Mouse (Mus musculus): ENCODE measurements at regions not wholly inside any gene's neighbourhood (a gene's known extent, or its start where the extent isn't known, plus 50 kb on each side); places are given as distances from the start of the nearest gene placed in this dataset.

DNA sequence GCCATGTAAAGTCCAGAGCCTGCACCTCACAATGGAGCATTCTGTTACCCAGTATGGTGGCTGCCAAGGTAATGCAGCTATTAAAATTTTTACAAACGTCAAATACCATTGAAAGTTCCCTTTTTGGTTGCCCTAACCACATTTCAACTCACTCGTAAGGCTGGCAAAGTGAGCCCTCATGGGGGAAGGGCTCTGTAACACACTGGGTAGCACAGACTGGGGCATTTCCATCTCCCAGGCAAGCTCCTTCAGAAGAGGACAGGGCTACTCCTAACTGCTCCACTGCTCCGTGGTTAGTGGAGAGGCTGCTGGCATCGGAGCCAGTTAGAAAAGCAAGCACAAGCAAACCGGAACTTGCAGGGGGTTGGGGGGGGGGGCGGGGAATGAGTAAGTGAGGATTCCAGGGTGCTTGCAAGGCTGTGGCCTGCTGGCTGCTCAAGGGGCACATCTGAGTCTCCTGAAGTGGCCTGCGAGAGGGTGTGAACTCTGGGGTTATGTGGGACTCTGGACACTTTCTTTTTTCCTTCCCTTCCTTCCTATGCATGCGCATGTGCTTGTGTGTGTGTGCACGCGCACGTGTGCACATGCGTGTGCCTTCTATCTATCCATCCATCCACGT is 233.8 kb downstream of the Sox9 start:
- peak; percentile 84 for ATAC-seq (replicated peaks; ENCODE audit: low read depth, poor library complexity, severe bottlenecking)

DNA sequence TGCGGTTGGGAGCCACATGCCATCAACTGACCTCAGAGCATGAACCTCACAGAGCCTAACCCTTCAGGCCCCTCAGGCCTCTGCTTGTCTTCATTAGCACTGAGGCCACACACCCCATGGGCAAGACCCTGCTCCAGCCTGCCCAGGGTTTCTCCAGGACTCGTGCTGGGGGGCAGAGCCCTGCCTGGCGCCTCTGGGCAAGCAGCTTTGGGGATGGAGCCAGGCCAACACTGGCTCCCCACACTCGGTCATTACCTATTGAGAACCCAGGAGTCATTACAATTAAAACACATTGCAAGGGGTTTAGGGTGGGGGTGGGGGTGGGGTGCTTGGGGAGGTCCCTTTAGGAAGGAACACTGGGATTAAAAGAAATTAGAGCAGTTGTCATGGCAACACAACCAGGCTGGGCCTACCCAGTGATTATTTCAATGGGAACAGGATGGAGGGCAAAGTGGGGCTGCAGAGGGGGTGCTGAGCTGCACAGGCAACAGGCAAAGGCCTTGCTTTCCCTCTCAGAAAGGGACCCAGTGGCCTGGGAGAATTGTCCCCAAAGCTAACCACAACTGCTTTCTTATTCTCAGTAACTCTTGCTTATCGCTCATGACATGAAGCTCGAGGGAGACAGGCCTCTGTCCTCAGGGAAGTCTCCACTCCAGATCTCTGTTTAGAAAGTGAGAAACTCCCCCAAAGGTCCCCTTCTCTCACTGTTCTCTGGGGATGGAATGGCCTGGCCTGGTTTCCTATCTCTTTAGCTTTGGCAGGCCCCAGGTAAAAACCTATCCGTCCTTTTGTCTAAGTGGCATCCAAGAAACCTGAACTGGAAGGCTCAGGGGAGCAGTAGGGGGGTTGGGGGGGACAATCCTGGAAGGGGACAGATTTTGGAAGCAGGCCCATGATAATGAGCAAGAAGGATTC is 235.0 kb downstream of the Sox9 start:
- no peak for ATAC-seq (replicated peaks; ENCODE audit: low read depth, poor library complexity, severe bottlenecking)

DNA sequence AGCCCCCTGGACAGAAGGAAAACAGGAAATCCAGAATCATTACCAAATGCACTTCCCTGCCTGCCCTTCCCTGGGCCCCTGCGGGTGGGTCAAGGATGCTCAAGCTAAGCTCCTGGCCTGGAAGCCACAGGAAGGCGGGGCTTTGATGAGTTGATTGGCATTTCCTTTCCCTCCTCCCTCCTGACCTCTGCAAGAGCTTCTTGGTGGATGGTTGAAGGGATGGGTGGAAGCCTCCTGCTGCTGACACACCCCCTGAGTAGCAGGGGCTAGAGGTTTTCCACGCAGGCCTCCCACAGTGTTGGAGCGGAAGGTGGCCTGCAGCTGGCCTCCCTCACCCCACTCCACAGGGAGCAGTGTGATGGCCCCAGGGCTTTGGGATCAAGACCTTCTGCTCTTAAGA is 239.5 kb downstream of the Sox9 start:
- ATAC-seq (replicated peaks; ENCODE audit: low read depth, poor library complexity, severe bottlenecking) = no peak

DNA sequence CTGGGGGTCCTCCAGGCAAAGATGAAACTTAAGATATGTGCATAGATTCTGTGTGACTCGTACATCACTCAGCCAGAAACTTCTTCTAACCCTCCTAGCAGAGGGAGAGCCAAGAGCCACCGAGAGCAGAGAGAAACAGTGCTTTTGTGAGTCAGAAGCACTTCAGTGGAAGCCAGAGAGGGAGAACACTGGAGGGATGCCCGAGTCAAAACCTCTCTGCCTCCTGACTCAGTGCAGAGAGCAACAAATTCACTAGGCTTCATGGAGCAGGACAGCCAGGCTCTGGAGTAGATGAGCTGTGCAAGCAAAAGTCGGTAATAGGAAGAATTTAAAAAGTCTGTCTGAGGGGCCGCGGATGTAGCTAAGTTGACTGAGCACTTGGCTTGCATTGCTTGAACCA is 245.0 kb downstream of the Sox9 start:
- ATAC-seq (replicated peaks; ENCODE audit: low read depth, poor library complexity, severe bottlenecking) = no peak

DNA sequence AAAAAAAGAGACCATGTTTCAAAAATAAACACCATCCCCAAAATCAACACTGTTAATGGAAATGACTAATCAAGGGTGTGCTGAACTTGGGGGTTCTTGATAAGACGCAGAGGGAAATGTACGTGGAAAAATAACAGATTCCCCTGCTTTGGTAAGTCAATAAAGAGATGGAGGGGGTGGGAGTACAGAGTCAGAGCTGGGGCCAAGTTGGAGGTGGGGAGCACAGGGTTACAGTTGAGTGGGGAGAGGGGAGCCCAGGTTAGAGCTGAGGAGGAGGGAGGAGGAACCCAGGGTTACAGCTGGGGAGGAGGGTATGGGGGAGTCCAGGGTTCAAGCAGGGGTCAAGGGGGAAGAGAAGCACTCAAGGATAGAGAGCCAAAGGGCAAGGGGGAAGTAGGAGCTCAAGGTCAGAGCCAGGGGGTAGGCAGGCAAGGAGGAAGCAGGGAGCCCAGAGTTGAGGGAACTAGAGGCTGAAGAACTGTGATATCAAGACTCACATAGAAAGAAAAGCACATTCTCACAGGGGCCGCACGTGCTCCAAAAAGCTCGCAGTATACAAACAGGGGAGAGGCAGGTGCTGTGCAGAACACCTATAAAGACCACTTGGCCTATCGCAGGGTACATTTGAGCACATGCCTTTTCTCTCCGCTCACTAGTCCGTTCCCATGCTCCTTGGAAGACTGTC is 246.4 kb downstream of the Sox9 start:
- no peak for ATAC-seq (replicated peaks; ENCODE audit: low read depth, poor library complexity, severe bottlenecking)

DNA sequence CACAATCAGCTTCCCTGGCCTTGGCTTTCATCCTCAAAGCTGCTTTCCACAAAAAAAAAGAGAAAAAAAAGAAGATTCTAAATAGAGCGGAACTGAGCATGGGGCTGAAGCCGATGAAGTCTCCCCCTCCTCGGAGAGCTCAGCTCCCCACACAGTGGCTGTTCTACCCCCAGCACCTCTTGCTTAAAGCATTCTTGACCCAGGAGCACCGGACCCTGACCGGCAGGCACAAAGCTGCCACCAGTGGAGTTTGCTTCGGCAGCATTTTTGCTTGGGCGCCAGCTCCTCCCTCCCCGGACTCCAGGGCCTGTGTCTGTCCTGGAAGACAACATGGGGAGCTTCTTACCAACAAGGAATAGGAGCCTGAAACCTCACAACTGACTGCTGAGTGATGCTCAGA is 249.4 kb downstream of the Sox9 start:
- no peak for ATAC-seq (replicated peaks; ENCODE audit: low read depth, poor library complexity, severe bottlenecking)

DNA sequence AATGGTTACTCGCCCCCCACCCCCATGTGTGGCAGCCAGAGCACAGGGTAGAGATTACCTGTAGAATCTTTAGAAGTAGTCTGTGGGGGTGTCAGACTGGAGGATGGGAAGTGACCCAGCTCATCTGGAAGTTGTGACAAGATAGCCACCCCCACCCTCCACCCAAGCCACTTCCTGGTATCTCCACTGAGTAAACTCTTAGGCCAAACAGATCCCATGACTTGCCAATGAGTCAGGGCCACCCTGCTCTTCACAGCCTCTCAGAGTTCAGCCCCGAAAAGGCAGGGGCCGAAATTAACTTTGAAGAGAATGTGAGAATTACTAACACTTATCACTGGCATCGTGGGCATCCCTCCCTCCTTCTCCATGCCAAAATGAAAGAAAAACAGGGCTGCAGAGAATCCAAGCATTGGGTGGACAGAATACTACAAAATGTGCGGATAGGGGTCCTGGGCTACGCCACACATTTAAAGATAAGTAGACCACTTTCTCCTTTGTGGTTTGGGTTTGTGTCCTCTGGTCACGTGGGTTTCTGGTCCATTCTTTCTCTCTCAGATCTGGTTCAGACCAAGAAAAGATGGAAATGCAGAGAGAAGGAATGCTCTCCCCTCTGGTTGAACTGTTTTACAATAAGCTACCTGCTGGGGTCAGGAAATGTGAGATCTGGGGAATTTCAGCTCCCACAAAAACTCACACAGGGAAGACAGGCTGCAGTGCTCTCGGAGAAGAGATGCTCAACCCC is 250.6 kb downstream of the Sox9 start:
- ATAC-seq (replicated peaks; ENCODE audit: low read depth, poor library complexity, severe bottlenecking) = no peak

DNA sequence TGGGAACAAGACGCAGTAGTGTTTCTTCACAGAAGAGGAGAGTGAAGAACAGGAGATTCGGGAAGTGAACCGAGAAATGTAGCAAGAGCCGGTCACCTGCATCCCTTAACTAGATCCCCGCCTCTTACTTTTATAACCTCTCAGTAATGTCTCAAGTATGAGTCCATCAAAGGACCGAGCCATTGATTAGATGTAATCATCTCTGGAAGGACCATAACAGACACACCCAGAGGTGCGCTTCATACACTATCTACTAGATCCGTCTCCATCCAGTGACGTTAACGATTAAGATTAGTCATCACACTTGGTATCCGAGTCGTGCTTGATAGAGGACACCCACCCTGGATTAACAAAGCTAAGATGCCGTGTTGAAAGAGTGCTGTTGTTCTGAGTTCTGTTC is 252.9 kb downstream of the Sox9 start:
- ATAC-seq (replicated peaks; ENCODE audit: low read depth, poor library complexity, severe bottlenecking) = no peak

DNA sequence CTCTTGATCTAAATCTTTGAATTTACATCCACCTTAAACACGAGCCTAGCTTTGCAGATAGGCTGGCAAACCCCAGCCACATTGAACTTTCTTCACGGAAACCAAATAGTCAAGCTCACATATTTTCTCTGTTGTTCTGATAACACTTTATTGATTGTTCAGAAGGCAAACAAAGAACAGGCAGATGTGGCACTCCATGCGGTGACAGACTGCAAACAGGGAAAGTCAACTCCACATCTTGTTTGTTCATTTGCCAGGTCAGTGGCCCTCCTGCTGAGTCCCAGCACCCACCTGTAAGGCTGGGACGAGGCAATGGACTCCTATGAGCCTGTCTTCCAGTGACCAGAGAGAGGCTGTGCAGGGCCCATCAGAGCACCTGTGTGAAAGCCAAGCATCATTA is 255.7 kb downstream of the Sox9 start:
- ATAC-seq (replicated peaks; ENCODE audit: low read depth, poor library complexity, severe bottlenecking) = no peak

DNA sequence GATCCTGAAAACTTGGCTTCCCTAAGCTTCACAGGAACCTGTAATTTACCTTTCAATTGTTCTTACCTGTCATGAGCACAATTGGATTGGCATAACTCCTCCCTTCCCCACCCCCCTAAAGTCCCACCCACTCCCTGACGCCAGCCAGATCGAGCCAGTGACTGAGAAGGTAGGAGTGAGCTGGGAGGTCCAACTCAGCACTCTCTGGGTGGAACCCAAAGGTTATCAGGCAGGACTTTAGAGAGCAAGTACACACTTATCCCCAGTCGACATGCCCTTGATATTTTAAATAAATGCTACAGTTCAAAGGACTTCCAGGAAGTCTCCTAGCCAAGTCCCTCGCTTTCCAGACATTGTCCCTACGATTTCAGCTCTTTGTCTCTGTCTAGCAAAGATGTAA is 260.7 kb downstream of the Sox9 start:
- ATAC-seq (replicated peaks; ENCODE audit: low read depth, poor library complexity, severe bottlenecking) = no peak

DNA sequence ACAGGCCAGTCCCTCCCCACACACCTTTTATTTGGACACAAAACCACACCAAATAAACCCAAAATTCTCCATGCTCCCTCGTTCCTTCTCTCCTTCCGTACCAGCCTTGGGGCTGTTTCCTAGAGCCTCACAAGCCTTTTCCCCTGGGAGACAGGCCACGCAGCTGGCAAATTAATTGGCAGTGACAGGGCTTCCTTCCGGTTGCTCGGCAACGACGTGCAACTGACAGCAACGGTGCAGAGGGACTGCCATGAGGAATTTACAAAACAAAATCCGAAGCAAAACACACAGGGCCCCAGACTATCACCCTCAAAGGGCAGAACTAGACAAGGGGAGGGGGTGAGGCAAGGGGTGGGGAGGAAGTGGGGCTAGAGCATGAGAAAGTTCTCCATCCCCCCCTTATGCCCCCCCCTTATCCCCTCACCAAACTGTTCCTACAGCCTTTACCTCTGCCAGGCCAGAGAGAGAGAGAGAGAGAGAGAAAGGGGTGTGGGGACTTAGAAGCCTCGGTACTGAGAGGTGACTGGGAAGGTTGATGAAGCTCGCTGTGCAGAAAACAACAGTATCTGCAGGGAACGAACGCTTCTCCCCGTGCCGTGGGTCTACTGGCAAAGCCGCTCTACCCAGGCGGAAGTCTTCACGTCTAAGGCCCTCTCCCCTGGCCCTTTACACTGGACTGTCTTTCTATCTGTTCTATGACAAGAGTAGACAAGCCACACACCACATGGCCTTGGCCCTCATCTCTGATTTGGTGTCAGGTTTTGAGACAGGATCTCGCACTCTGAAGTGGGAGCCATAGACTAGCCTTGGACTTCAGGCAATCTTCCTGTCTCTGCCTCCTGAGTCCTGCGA is 264.4 kb downstream of the Sox9 start:
- ATAC-seq (replicated peaks; ENCODE audit: low read depth, poor library complexity, severe bottlenecking) = 0 out of 2 replicates have a peak, but pooled peaks have one; percentile 37

DNA sequence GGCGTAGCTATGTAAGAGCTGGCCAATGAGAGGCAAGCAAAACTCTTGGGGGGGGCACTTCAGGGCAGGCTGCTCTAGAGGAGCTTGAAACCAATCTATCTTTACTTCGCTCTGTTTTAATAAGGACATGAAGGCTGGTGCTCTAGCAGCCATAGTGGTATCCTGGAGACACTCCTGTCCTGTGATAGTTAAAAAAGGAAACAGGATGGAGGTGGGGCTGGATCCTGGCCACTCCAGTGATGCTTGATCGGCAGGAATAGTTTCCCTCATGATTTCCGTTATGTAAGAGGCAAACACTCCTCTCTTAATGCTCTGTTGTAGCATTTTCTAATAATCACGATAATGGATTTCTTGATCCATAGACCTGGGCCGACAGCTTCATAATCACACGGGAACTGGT is 266.1 kb downstream of the Sox9 start:
- ATAC-seq (replicated peaks; ENCODE audit: low read depth, poor library complexity, severe bottlenecking) = no peak

DNA sequence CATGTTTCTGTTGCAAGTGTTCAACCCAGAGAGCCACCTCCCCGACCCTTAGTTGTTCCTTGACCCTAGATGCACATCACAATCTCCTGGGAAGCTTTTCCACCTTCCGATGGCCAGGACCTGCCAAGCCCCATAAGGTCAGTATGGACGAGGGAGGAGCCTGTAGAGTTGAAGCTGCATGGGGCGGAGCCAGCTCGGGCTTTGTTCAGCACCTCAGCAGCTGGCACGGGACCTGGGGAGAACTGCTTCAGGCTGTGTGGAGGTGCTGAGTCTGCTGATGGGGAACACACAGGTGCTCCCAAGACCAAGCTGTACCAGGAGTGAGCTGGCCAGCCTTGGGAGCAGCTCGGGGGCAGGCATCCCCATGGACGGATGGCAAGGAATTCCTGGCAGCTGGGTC is 267.6 kb downstream of the Sox9 start:
- no peak for ATAC-seq (replicated peaks; ENCODE audit: low read depth, poor library complexity, severe bottlenecking)

DNA sequence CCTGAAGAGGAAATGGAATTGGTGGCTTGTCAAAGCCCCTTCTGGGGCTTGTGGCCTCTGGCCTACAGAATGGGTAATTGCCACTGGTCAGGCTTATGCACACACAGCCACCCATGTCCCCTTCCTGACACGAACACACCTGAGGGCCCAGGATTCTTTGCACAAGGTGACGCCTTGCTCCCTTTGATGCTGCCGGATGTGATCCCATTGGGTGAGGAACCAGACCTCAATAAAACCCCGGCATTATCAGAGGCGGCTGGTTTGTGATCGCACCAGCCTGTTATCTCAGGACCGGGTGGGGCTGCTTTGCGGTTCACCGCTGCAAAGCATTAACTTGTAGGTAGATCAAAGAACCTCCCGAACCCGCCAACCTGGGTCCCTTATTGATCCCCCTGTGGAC is 270.5 kb downstream of the Sox9 start:
- no peak for ATAC-seq (replicated peaks; ENCODE audit: low read depth, poor library complexity, severe bottlenecking)

DNA sequence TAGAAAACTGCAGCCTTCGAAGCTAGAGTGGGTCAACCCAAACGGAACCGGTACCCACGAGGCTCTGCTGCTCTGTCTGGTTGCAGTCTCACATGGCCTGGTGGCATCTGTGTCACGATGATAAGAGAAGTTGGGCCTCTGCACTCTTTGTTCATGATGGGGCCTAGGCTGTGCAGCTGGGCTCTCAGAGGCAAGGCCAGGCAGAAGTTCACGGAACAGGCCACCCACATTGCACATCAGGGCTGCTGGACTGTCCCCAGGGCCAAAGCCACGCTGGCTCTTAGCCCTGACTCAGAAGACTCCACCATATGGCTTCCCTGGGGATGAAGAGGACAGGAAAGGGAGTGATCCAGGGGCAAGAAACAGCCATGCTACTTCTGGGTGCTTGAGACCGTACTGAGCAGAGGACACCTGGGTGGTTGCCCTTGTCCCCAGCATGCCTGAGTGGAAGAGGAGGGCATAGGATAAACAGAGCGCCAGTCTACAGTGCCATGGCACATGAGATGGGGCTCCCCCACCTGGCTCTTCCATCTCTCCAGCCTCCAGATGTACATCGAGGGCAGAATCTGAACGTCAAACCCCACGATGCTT is 274.1 kb downstream of the Sox9 start:
- ATAC-seq (replicated peaks; ENCODE audit: low read depth, poor library complexity, severe bottlenecking) = no peak

DNA sequence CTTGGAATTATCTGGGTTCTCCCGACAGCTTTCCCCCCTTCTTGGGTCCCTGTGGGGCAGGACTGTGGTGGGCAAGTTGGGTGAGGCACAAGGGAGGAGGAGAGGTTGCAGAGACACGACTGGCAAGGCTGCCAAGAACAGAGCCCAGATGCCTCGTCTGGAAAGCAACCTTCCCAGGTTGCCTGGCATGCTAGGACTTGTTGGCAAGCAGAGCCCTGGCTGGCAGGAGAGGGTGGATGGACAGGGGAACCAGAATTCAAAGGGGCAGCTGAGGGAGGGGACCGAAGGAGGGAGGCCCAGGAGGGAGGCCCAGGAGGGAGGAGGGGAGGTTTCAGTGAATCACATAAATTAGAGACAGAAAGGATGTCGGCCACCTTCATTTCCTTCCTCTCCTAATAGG is 274.8 kb downstream of the Sox9 start:
- ATAC-seq (replicated peaks; ENCODE audit: low read depth, poor library complexity, severe bottlenecking) = no peak

DNA sequence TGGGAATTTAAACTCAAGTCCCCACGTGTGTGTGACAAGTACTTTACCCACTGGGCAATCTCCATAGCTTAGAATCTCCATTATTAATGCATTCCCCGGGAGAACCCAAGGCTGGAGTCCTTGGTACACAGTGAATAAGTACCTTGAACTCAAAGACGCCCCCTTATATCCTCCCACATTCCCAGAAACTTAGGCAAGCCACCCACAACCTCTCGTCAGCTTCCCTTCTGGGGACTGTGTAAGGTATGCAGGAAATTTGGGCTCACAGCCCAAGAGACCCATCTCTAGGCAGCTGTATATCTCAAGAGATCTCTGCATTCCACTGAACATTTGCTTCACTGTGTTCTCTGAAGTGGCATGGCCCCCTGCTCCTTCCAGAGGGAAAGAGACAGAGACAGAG is 288.3 kb downstream of the Sox9 start:
- ATAC-seq (replicated peaks; ENCODE audit: low read depth, poor library complexity, severe bottlenecking) = no peak

DNA sequence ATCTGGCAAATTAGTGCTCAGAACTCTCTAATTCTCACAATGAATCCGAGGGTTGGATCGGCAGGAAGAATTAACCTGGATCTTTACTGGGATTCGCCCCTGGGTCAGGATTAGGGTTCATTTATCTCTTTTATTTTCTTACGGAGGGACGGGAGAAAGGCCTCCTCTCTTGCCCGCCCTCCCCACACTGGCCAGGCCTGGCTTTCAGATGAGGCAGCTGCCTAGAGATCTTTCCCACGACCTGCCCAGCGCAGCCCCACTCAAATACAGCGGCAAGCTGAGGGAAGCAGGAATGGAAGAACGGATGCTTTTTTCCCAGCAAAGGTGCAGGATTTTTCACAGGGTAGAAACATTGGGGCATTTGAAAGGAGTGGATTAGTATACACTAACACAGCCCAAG is 289.9 kb downstream of the Sox9 start:
- no peak for ATAC-seq (replicated peaks; ENCODE audit: low read depth, poor library complexity, severe bottlenecking)

DNA sequence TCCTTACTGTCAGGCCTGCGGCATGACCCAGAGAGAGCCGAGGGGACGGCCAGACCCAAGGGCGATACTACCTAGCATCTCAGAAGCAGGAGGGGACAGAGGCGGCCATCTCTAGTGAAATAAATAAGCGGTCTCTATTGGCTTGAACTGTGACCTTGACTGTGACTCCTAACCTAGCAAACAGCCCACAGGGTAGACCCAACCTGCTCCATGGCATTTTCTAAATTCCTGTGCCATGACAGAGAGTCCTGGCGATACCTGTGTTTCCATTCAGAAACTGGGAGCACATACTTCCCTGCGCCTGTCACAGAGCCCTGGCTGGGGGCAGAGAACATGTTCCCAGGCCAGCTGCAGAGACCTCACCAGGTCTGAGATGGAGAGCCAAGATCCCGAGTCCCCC is 292.3 kb downstream of the Sox9 start:
- ATAC-seq (replicated peaks; ENCODE audit: low read depth, poor library complexity, severe bottlenecking) = no peak

Data from common myeloid progenitor, adult 5-6 weeks (primary cell).